Mouse (Mus musculus): ENCODE data around the gene Gpd1l.
A peak's percentile ranks its signal among the peaks of the same experiment; 100 is the strongest.
"Not testable (repeated sequence)": the region's sequence is repeated elsewhere in the genome, so short reads cannot be mapped to it uniquely, and the experiment has no call there.

The Gpd1l gene

GRCm38 (mm10) chr9:114933723-114934171 is at the start of gene Gpd1l:
Gpd1l (minus strand) TSS chr9:114933987.
- DNase-seq (ENCODE audit: low spot score in 2 of 2) = peak; percentile 94 to 96

GRCm38 (mm10) chr9:114982689-114983360 is 49.0 kb upstream of the Gpd1l start, which contains the start of gene Rps27rt:
Rps27rt (minus strand) TSS chr9:114982739.
- DNase-seq (ENCODE audit: low spot score in 2 of 2) = no peak

GRCm38 (mm10) chr9:114979969-114980368 is 46.2 kb upstream of the Gpd1l start:
- no peak for DNase-seq (ENCODE audit: low spot score in 2 of 2)

GRCm38 (mm10) chr9:114978281-114979111 is 44.7 kb upstream of the Gpd1l start, which contains the start of gene Osbpl10:
Osbpl10 (plus strand) TSS chr9:114978569.
- peak; percentile 73 to 84 for DNase-seq (ENCODE audit: low spot score in 2 of 2)

- DNase-seq (ENCODE audit: low spot score in 2 of 2) = no peak
These were observed 43.9 kb upstream of the Gpd1l start for GRCm38 (mm10) chr9:114977461-114978280.

GRCm38 (mm10) chr9:114966286-114966685 is 32.5 kb upstream of the Gpd1l start:
- not testable (repeated sequence) for DNase-seq (ENCODE audit: low spot score in 2 of 2)

GRCm38 (mm10) chr9:114964093-114964492 is 30.3 kb upstream of the Gpd1l start:
- DNase-seq (ENCODE audit: low spot score in 2 of 2) = no peak

GRCm38 (mm10) chr9:114960844-114961243 is 27.1 kb upstream of the Gpd1l start:
- DNase-seq (ENCODE audit: low spot score in 2 of 2) = no peak

GRCm38 (mm10) chr9:114960043-114960789 is 26.4 kb upstream of the Gpd1l start:
- DNase-seq (ENCODE audit: low spot score in 2 of 2) = no peak

GRCm38 (mm10) chr9:114956945-114957344 is 23.2 kb upstream of the Gpd1l start:
- DNase-seq (ENCODE audit: low spot score in 2 of 2) = no peak

- DNase-seq (ENCODE audit: low spot score in 2 of 2) = no peak
These were observed 21.6 kb upstream of the Gpd1l start for GRCm38 (mm10) chr9:114955340-114955739.

- no peak for DNase-seq (ENCODE audit: low spot score in 2 of 2)
These were observed 19.1 kb upstream of the Gpd1l start for GRCm38 (mm10) chr9:114952866-114953265.

GRCm38 (mm10) chr9:114948395-114948794 is 14.6 kb upstream of the Gpd1l start:
- DNase-seq (ENCODE audit: low spot score in 2 of 2) = no peak

GRCm38 (mm10) chr9:114945576-114945975 is 11.8 kb upstream of the Gpd1l start:
- no peak for DNase-seq (ENCODE audit: low spot score in 2 of 2)

GRCm38 (mm10) chr9:114944642-114945041 is 10.9 kb upstream of the Gpd1l start:
- DNase-seq (ENCODE audit: low spot score in 2 of 2) = no peak

GRCm38 (mm10) chr9:114936687-114937086 is 2.9 kb upstream of the Gpd1l start:
- DNase-seq (ENCODE audit: low spot score in 2 of 2) = no peak

- DNase-seq (ENCODE audit: low spot score in 2 of 2) = no peak
These were observed 1.5 kb upstream of the Gpd1l start for GRCm38 (mm10) chr9:114935321-114935720.

GRCm38 (mm10) chr9:114934231-114934630 is 444 bp upstream of the Gpd1l start:
- DNase-seq (ENCODE audit: low spot score in 2 of 2) = no peak

GRCm38 (mm10) chr9:114933037-114933722 is 607 bp downstream of the Gpd1l start:
- DNase-seq (ENCODE audit: low spot score in 2 of 2) = no peak

GRCm38 (mm10) chr9:114932607-114933006 is 1.2 kb downstream of the Gpd1l start:
- DNase-seq (ENCODE audit: low spot score in 2 of 2) = no peak

Measured in urinary bladder, postnatal 4 days (tissue).